Mouse (Mus musculus) frontal cortex, postnatal 36 days (tissue): ENCODE results near the gene Olfr683.
"Not testable (repeated sequence)": the region's sequence is repeated elsewhere in the genome, so short reads cannot be mapped to it uniquely, and the experiment has no call there.

Source experiments
- DNase-seq, 2 experiments: peaks; one replicate each; pipeline ENCODE4 v3.0.0; 2022; ENCODE audit warnings: low spot score in 2 of 2

The Olfr683 gene

GRCm38 (mm10) chr7:105146912-105147311, at the start of gene Olfr683:
Olfr683 (minus strand) TSS chr7:105147012.
- DNase-seq: no peak

GRCm38 (mm10) chr7:105185912-105186311, 39.1 kb upstream of the Olfr683 start, which contains the start of gene Olfr685:
Olfr685 (minus strand) TSS chr7:105186012.
- DNase-seq: peak in 1 of 2 experiments; percentile 2

GRCm38 (mm10) chr7:105170773-105171172, 24.0 kb upstream of the Olfr683 start:
- peak; percentile 16 to 54 for DNase-seq

- DNase-seq: no peak
These were observed 16.7 kb upstream of the Olfr683 start, which contains the start of gene Olfr684 for GRCm38 (mm10) chr7:105163553-105163952. Olfr684 (minus strand) TSS chr7:105163653.

GRCm38 (mm10) chr7:105141275-105141674, 5.5 kb downstream of the Olfr683 start:
- DNase-seq: no peak

GRCm38 (mm10) chr7:105116536-105116935, 30.3 kb downstream of the Olfr683 start, which contains the start of gene Olfr681:
Olfr681 (plus strand) TSS chr7:105116836.
- no peak for DNase-seq

- DNase-seq: not testable (repeated sequence)
These were observed 54.1 kb downstream of the Olfr683 start, which contains the start of gene Olfr680-ps1 for GRCm38 (mm10) chr7:105092717-105093116. Olfr680-ps1 (minus strand) TSS chr7:105092817.
